24 mouse cellular contexts compared by ENCODE assay signal in genomic region chr15:67855291-67855690, GRCm38 (mm10).
DNase-seq lines count a peak whose midpoint lies in the region; ATAC-seq and TF ChIP-seq lines count a peak whose summit lies in the region.
"Had no signal": no experiment of that assay in that cellular context is flagged by ENCODE, and none has a peak within 500 bp of the region (broad histone marks: within the 10 kb centered on the region; RNA-seq: fewer than 3 reads in every experiment).

No protein-coding gene starts in this region.

- H3K9me3 ChIP-seq in forebrain, embryonic 14.5 days (replicated peaks; ENCODE audit: control insufficient read depth, low read length), result no peaks in the 10 kb centered on the region
- H3K9me3 ChIP-seq in forebrain, embryonic 12.5 days, result no peaks in the 10 kb centered on the region
- no peaks in the 10 kb centered on the region for H3K9me3 ChIP-seq in hindbrain, postnatal 0 days (ENCODE audit: low read length)
- H3K9me3 ChIP-seq in hindbrain, embryonic 13.5 days, result no peaks in the 10 kb centered on the region
- H3K9me3 ChIP-seq in midbrain, embryonic 14.5 days (ENCODE audit: control insufficient read depth, low read length), result no peaks in the 10 kb centered on the region
- no peaks in the 10 kb centered on the region for H3K9me3 ChIP-seq in midbrain, embryonic 15.5 days
- H3K9me3 ChIP-seq: embryonic facial prominence, embryonic 13.5 days; forebrain, embryonic 10.5 days; forebrain, embryonic 15.5 days; heart, embryonic 10.5 days; heart, embryonic 13.5 days; hindbrain, embryonic 12.5 days; intestine, embryonic 15.5 days had no signal

- no peak overlapping the region for H3K27ac ChIP-seq in forebrain, embryonic 14.5 days (ENCODE audit: low read depth, low read length)
- no peak overlapping the region for H3K27ac ChIP-seq in forebrain, embryonic 12.5 days
- no peak overlapping the region for H3K27ac ChIP-seq in hindbrain, postnatal 0 days
- no peak overlapping the region for H3K27ac ChIP-seq in hindbrain, embryonic 13.5 days
- no peak overlapping the region for H3K27ac ChIP-seq in midbrain, embryonic 14.5 days (replicated peaks; ENCODE audit: low read depth, low read length)
- H3K27ac ChIP-seq in midbrain, embryonic 15.5 days, result no peak overlapping the region
- H3K27ac ChIP-seq: embryonic facial prominence, embryonic 13.5 days; forebrain, embryonic 10.5 days; forebrain, embryonic 15.5 days; heart, embryonic 10.5 days; heart, embryonic 13.5 days; hindbrain, embryonic 12.5 days; intestine, embryonic 15.5 days had no signal

- H3K9ac ChIP-seq in forebrain, embryonic 14.5 days (ENCODE audit: low read length), result no peak overlapping the region
- H3K9ac ChIP-seq in forebrain, embryonic 12.5 days, result no peak overlapping the region
- H3K9ac ChIP-seq in hindbrain, postnatal 0 days (replicated peaks; ENCODE audit: low read length), result no peak overlapping the region
- no peak overlapping the region for H3K9ac ChIP-seq in hindbrain, embryonic 13.5 days
- no peak overlapping the region for H3K9ac ChIP-seq in midbrain, embryonic 14.5 days (replicated peaks; ENCODE audit: low read length)
- no peak overlapping the region for H3K9ac ChIP-seq in midbrain, embryonic 15.5 days
- H3K9ac ChIP-seq: embryonic facial prominence, embryonic 13.5 days; forebrain, embryonic 15.5 days; heart, embryonic 13.5 days; hindbrain, embryonic 12.5 days; intestine, embryonic 15.5 days had no signal

- TF ChIP-seq CTCF in hindbrain, postnatal 0 days (IDR thresholded peaks at IDR 0.05; ENCODE audit: low read depth), result no peak

- 41% methylated on average over 1 of the region's 1 CpGs for whole genome bisulfite sequencing in forebrain, embryonic 14.5 days
- 76% methylated on average over 1 of the region's 1 CpGs for WGBS in forebrain, embryonic 12.5 days
- WGBS in hindbrain, postnatal 0 days, result 30% methylated on average over 1 of the region's 1 CpGs
- 78% methylated on average over 1 of the region's 1 CpGs for WGBS in hindbrain, embryonic 13.5 days
- WGBS in midbrain, embryonic 14.5 days, result 88% methylated on average over 1 of the region's 1 CpGs
- WGBS in midbrain, embryonic 15.5 days, result 73% methylated on average over 1 of the region's 1 CpGs

- ATAC-seq in forebrain, embryonic 14.5 days, result no peak
- no peak for ATAC-seq in forebrain, embryonic 12.5 days (ENCODE audit: low FRiP score)
- no peak for ATAC-seq in hindbrain, postnatal 0 days
- ATAC-seq in hindbrain, embryonic 13.5 days (ENCODE audit: low FRiP score), result no peak
- ATAC-seq in midbrain, embryonic 14.5 days (ENCODE audit: low FRiP score, low TSS enrichment), result no peak
- no peak for ATAC-seq in midbrain, embryonic 15.5 days (replicated peaks)
- ATAC-seq: activated CD4-positive, CD25-positive, alpha-beta regulatory T cell, adult 4 months; forebrain, embryonic 15.5 days; intestine, embryonic 15.5 days had no signal

- H3K4me1 ChIP-seq in forebrain, embryonic 14.5 days (ENCODE audit: control insufficient read depth, insufficient read depth, low read length), result no peaks in the 10 kb centered on the region
- no peaks in the 10 kb centered on the region for H3K4me1 ChIP-seq in forebrain, embryonic 12.5 days
- no peaks in the 10 kb centered on the region for H3K4me1 ChIP-seq in hindbrain, postnatal 0 days (ENCODE audit: insufficient read depth, low read length)
- no peaks in the 10 kb centered on the region for H3K4me1 ChIP-seq in hindbrain, embryonic 13.5 days (replicated peaks)
- no peaks in the 10 kb centered on the region for H3K4me1 ChIP-seq in midbrain, embryonic 14.5 days (ENCODE audit: control insufficient read depth, insufficient read depth, low read length)
- no peaks in the 10 kb centered on the region for H3K4me1 ChIP-seq in midbrain, embryonic 15.5 days
- H3K4me1 ChIP-seq: embryonic facial prominence, embryonic 13.5 days; forebrain, embryonic 10.5 days; forebrain, embryonic 15.5 days; heart, embryonic 10.5 days; heart, embryonic 13.5 days; hindbrain, embryonic 12.5 days; intestine, embryonic 15.5 days had no signal

- no peaks in the 10 kb centered on the region for H3K27me3 ChIP-seq in forebrain, embryonic 14.5 days (replicated peaks; ENCODE audit: control insufficient read depth, insufficient read depth, low read length)
- no peaks in the 10 kb centered on the region for H3K27me3 ChIP-seq in forebrain, embryonic 12.5 days
- H3K27me3 ChIP-seq in hindbrain, postnatal 0 days (ENCODE audit: insufficient read depth, low read length), result no peaks in the 10 kb centered on the region
- no peaks in the 10 kb centered on the region for H3K27me3 ChIP-seq in hindbrain, embryonic 13.5 days
- H3K27me3 ChIP-seq in midbrain, embryonic 14.5 days (ENCODE audit: control insufficient read depth, insufficient read depth, low read length), result no peaks in the 10 kb centered on the region
- no peaks in the 10 kb centered on the region for H3K27me3 ChIP-seq in midbrain, embryonic 15.5 days (replicated peaks)
- H3K27me3 ChIP-seq: embryonic facial prominence, embryonic 13.5 days; forebrain, embryonic 15.5 days; heart, embryonic 13.5 days; hindbrain, embryonic 12.5 days; intestine, embryonic 15.5 days had no signal

- no peak overlapping the region for H3K4me2 ChIP-seq in forebrain, embryonic 14.5 days (ENCODE audit: low read length)
- H3K4me2 ChIP-seq in forebrain, embryonic 12.5 days, result no peak overlapping the region
- H3K4me2 ChIP-seq in hindbrain, postnatal 0 days (ENCODE audit: low read depth, low read length), result no peak overlapping the region
- no peak overlapping the region for H3K4me2 ChIP-seq in hindbrain, embryonic 13.5 days
- H3K4me2 ChIP-seq in midbrain, embryonic 14.5 days (ENCODE audit: low read length), result no peak overlapping the region
- no peak overlapping the region for H3K4me2 ChIP-seq in midbrain, embryonic 15.5 days
- H3K4me2 ChIP-seq: embryonic facial prominence, embryonic 13.5 days; forebrain, embryonic 15.5 days; heart, embryonic 13.5 days; hindbrain, embryonic 12.5 days; intestine, embryonic 15.5 days had no signal

- peak; percentile 9 to 25 for DNase-seq in cerebellum, postnatal 10 days
- no peak for DNase-seq in cerebellum, adult 11 months
- peak; percentile 54 for DNase-seq in forebrain, embryonic 14.5 days (ENCODE audit: low spot score)
- peak; percentile 15 for DNase-seq in hindbrain, postnatal 0 days (ENCODE audit: low spot score)
- DNase-seq in midbrain, embryonic 14.5 days, result peak; percentile 23
- DNase-seq: adrenal gland, adult 8-10 months; adrenal gland, postnatal 25 days; cerebellum, adult 11-12 months; cerebellum, adult 8-10 months; cerebellum, postnatal 25 days; gastrocnemius, postnatal 25 days; heart, adult 18-20 months; kidney, adult 11 months had no signal

- H3K4me3 ChIP-seq in forebrain, embryonic 14.5 days (ENCODE audit: low read depth, low read length), result no peak overlapping the region
- H3K4me3 ChIP-seq in forebrain, embryonic 12.5 days (replicated peaks), result no peak overlapping the region
- H3K4me3 ChIP-seq in hindbrain, postnatal 0 days (ENCODE audit: low read length), result no peak overlapping the region
- H3K4me3 ChIP-seq in hindbrain, embryonic 13.5 days, result no peak overlapping the region
- no peak overlapping the region for H3K4me3 ChIP-seq in midbrain, embryonic 14.5 days (replicated peaks; ENCODE audit: low read depth, low read length)
- H3K4me3 ChIP-seq in midbrain, embryonic 15.5 days, result no peak overlapping the region
- H3K4me3 ChIP-seq: embryonic facial prominence, embryonic 13.5 days; forebrain, embryonic 10.5 days; forebrain, embryonic 15.5 days; heart, embryonic 10.5 days; heart, embryonic 13.5 days; hindbrain, embryonic 12.5 days; intestine, embryonic 15.5 days had no signal

- no peaks in the 10 kb centered on the region for H3K36me3 ChIP-seq in forebrain, embryonic 14.5 days (ENCODE audit: control insufficient read depth, insufficient read depth, low read length)
- no peaks in the 10 kb centered on the region for H3K36me3 ChIP-seq in forebrain, embryonic 12.5 days (replicated peaks)
- H3K36me3 ChIP-seq in hindbrain, postnatal 0 days (ENCODE audit: insufficient read depth, low read length), result no peaks in the 10 kb centered on the region
- no peaks in the 10 kb centered on the region for H3K36me3 ChIP-seq in hindbrain, embryonic 13.5 days
- no peaks in the 10 kb centered on the region for H3K36me3 ChIP-seq in midbrain, embryonic 14.5 days (ENCODE audit: control insufficient read depth, insufficient read depth, low read length)
- no peaks in the 10 kb centered on the region for H3K36me3 ChIP-seq in midbrain, embryonic 15.5 days (replicated peaks)
- H3K36me3 ChIP-seq: embryonic facial prominence, embryonic 13.5 days; forebrain, embryonic 10.5 days; forebrain, embryonic 15.5 days; heart, embryonic 10.5 days; heart, embryonic 13.5 days; hindbrain, embryonic 12.5 days; intestine, embryonic 15.5 days had no signal
